Mouse (Mus musculus) erythroblast, embryonic 14.5 days (primary cell): ENCODE results near the gene Iqcm.

Source experiments
- GATA1 ChIP-seq: IDR thresholded peaks from 2 replicates; pipeline ENCODE4 v1.6.1; 2012; ENCODE audit warnings: low read length, inconsistent platforms, mixed read lengths
- TAL1 ChIP-seq: IDR thresholded peaks from 3 replicates; pipeline ENCODE4 v1.6.1; 2012; ENCODE audit warnings: low read length, inconsistent platforms, mixed read lengths

DNA sequence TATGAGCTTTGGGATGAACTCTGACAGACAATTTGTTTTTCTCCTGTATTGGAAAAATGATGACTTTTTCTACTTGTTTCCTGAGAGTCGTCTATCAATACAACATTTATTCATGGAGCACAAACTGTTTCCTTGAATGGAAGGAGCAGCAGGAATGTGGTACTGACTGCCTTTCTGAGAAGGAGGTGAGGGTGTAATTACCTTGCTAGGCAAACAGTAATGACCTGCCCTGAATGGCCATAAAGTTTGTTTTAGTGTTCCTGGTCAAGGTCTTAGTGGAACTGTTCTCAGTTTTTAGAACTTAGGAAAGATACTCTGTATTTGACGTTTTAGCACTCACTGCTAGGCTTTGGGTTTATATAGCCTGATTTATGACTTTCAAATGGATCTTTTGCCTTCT, 147.8 kb downstream of the Iqcm start:
- TF ChIP-seq TAL1 (no peak), GATA1 (no peak)
